Mouse (Mus musculus) CH12.LX (cell line): ENCODE data around the gene Pde3a. TPM values are rescaled to one million over a fixed set of nuclear protein-coding genes. Genes with fewer than 3 reads are reported as not detected.

Experiments
- DNase-seq: peaks from one replicate; pipeline ENCODE4 v3.0.0-alpha.2; 2013; ENCODE audit errors: extremely low read depth
- H3K27ac ChIP-seq: 2 replicates; pipeline ENCODE4 v1.5.1; 2012; ENCODE audit warnings: low read depth, mild to moderate bottlenecking, control low read depth, moderate library complexity; ENCODE audit not compliant: insufficient read depth
- H3K27me3 ChIP-seq: replicated peaks from 2 replicates; pipeline ENCODE3; 2012; ENCODE audit warnings: inconsistent platforms
- H3K36me3 ChIP-seq, 2 experiments: replicated peaks in 1 of 2; 2 replicates each; pipeline versions ENCODE3 to v1.6.1; 2012; ENCODE audit warnings: inconsistent platforms in 1 of 2, low read length in 1 of 2, mild to moderate bottlenecking in 1 of 2, mixed read lengths in 1 of 2, moderate library complexity in 1 of 2; ENCODE audit not compliant: control insufficient read depth in 1 of 2, insufficient read depth in 1 of 2
- H3K4me1 ChIP-seq, 2 experiments: 2 replicates each; pipeline ENCODE4 v1.6.1; 2012; ENCODE audit warnings: inconsistent platforms in 1 of 2, moderate library complexity in 1 of 2; ENCODE audit not compliant: insufficient read depth in 2 of 2, control insufficient read depth in 1 of 2
- H3K4me2 ChIP-seq: 2 replicates; pipeline ENCODE4 v1.6.1; 2012; ENCODE audit warnings: low read depth, mild to moderate bottlenecking, control low read depth; ENCODE audit not compliant: poor library complexity, insufficient read depth, severe bottlenecking
- H3K4me3 ChIP-seq, 3 experiments: fragments of 150-350 bp in 1 of 3; sonication (generic) in 1 of 3; replicated peaks in 1 of 3; 2 replicates each; pipeline versions ENCODE3 to v1.5.1; 2011 to 2012; ENCODE audit warnings: low read depth in 2 of 3, low read length in 2 of 3, mild to moderate bottlenecking in 2 of 3, moderate library complexity in 2 of 3, control low read depth in 1 of 3, improper control_type of control experiment in 1 of 3, inconsistent platforms in 1 of 3, mixed read lengths in 1 of 3; ENCODE audit not compliant: poor library complexity in 1 of 3
- H3K79me2 ChIP-seq: replicated peaks from 2 replicates; pipeline ENCODE4 v1.6.1; 2012; ENCODE audit warnings: mild to moderate bottlenecking, moderate library complexity; ENCODE audit not compliant: control insufficient read depth, poor library complexity, insufficient read depth, severe bottlenecking; ENCODE audit errors: extremely low read depth
- H3K9ac ChIP-seq: 2 replicates; pipeline ENCODE4 v1.6.1; 2012; ENCODE audit warnings: low read depth, mild to moderate bottlenecking, control low read depth, moderate library complexity; ENCODE audit not compliant: insufficient read depth
- H3K9me3 ChIP-seq: replicated peaks from 2 replicates; pipeline ENCODE3; 2012; ENCODE audit warnings: low read length, inconsistent platforms, mixed read lengths
- CHD1 ChIP-seq: IDR thresholded peaks from 2 replicates; pipeline ENCODE4 v1.6.1; 2012; ENCODE audit warnings: low read depth, low read length, improper control_type of control experiment, inconsistent platforms
- CHD2 ChIP-seq: IDR thresholded peaks from 2 replicates; pipeline ENCODE4 v1.6.1; 2011; ENCODE audit warnings: low read length, improper control_type of control experiment
- CTCF ChIP-seq, 2 experiments: IDR thresholded peaks in 1 of 2; conservative IDR thresholded peaks in 1 of 2; 2 replicates each; pipeline ENCODE4 v1.5.1; 2011 to 2012; ENCODE audit warnings: low read depth in 2 of 2, low read length in 2 of 2, improper control_type of control experiment in 1 of 2, inconsistent platforms in 1 of 2, mild to moderate bottlenecking in 1 of 2, moderate library complexity in 1 of 2
- E2F4 ChIP-seq: IDR thresholded peaks from 2 replicates; pipeline ENCODE4 v1.6.1; 2011; ENCODE audit warnings: low read depth, low read length, improper control_type of control experiment; ENCODE audit not compliant: insufficient replicate concordance
- ELF1 ChIP-seq: IDR thresholded peaks from 2 replicates; pipeline ENCODE4 v1.6.1; 2014; ENCODE audit warnings: low read depth, mild to moderate bottlenecking, inconsistent platforms, low read length, improper control_type of control experiment
- ETS1 ChIP-seq: conservative IDR thresholded peaks from 2 replicates; pipeline ENCODE4 v1.6.1; 2012; ENCODE audit warnings: low read depth, mild to moderate bottlenecking, inconsistent platforms, low read length, improper control_type of control experiment, moderate library complexity
- GABPA ChIP-seq: IDR thresholded peaks from 2 replicates; pipeline ENCODE4 v1.6.1; 2012; ENCODE audit warnings: low read depth, low read length, improper control_type of control experiment, inconsistent platforms; ENCODE audit not compliant: insufficient replicate concordance
- IRF4 ChIP-seq: IDR thresholded peaks from 2 replicates; pipeline ENCODE4 v1.6.1; 2014; ENCODE audit warnings: low read depth, mild to moderate bottlenecking, inconsistent platforms, low read length, improper control_type of control experiment
- JUN ChIP-seq: IDR thresholded peaks from 2 replicates; pipeline ENCODE4 v1.6.1; 2011; ENCODE audit warnings: low read depth, mild to moderate bottlenecking, low read length, improper control_type of control experiment, moderate library complexity; ENCODE audit not compliant: insufficient read depth
- JUND ChIP-seq: conservative IDR thresholded peaks from 2 replicates; pipeline ENCODE4 v1.6.1; 2011; ENCODE audit warnings: low read depth, low read length, improper control_type of control experiment
- KAT2A ChIP-seq: IDR thresholded peaks from 2 replicates; pipeline ENCODE4 v1.6.1; 2012; ENCODE audit warnings: low read length, improper control_type of control experiment, inconsistent platforms; ENCODE audit not compliant: insufficient replicate concordance
- MAFK ChIP-seq: IDR thresholded peaks from 2 replicates; pipeline ENCODE4 v1.6.1; 2011; ENCODE audit warnings: low read length, improper control_type of control experiment; ENCODE audit not compliant: insufficient replicate concordance
- MAX ChIP-seq: IDR thresholded peaks from 2 replicates; pipeline ENCODE4 v1.6.1; 2011; ENCODE audit warnings: low read length, improper control_type of control experiment
- MAZ ChIP-seq: IDR thresholded peaks from 2 replicates; pipeline ENCODE4 v1.6.1; 2012; ENCODE audit warnings: low read depth, mild to moderate bottlenecking, inconsistent platforms, low read length, improper control_type of control experiment, moderate library complexity
- MXI1 ChIP-seq: IDR thresholded peaks from 2 replicates; pipeline ENCODE4 v1.6.1; 2011; ENCODE audit warnings: mild to moderate bottlenecking, low read depth, low read length, improper control_type of control experiment
- MYC ChIP-seq: IDR thresholded peaks from 2 replicates; pipeline ENCODE4 v1.6.1; 2011; ENCODE audit warnings: low read depth, mild to moderate bottlenecking, improper control_type of control experiment, low read length
- NELFE ChIP-seq: IDR thresholded peaks from 2 replicates; pipeline ENCODE4 v1.6.1; 2011; ENCODE audit warnings: low read depth, low read length, improper control_type of control experiment
- PAX5 ChIP-seq: IDR thresholded peaks from 2 replicates; pipeline ENCODE4 v1.6.1; 2012; ENCODE audit warnings: low read length, inconsistent platforms, mixed read lengths
- POLR2AphosphoS2 ChIP-seq: IDR thresholded peaks from 2 replicates; pipeline ENCODE4 v1.6.1; 2011; ENCODE audit warnings: low read depth, low read length, improper control_type of control experiment
- RAD21 ChIP-seq: IDR thresholded peaks from 2 replicates; pipeline ENCODE4 v1.6.1; 2011; ENCODE audit warnings: low read depth, mild to moderate bottlenecking, low read length, improper control_type of control experiment, moderate library complexity
- RCOR1 ChIP-seq: conservative IDR thresholded peaks from 2 replicates; pipeline ENCODE4 v1.6.1; 2012; ENCODE audit warnings: low read depth, mild to moderate bottlenecking, inconsistent platforms, low read length, improper control_type of control experiment
- SMC3 ChIP-seq: IDR thresholded peaks from 2 replicates; pipeline ENCODE4 v1.6.1; 2011; ENCODE audit warnings: low read depth, low read length, improper control_type of control experiment
- TBP ChIP-seq: conservative IDR thresholded peaks from 2 replicates; pipeline ENCODE4 v1.6.1; 2011; ENCODE audit warnings: low read depth, low read length, improper control_type of control experiment
- USF1 ChIP-seq: IDR thresholded peaks from 2 replicates; pipeline ENCODE4 v1.6.1; 2014; ENCODE audit warnings: low read depth, mild to moderate bottlenecking, inconsistent platforms, low read length, improper control_type of control experiment
- ZNF384 ChIP-seq: IDR thresholded peaks from 2 replicates; pipeline ENCODE4 v1.6.1; 2012; ENCODE audit warnings: low read depth, low read length, improper control_type of control experiment, inconsistent platforms
- dilution Hi-C: fragments of 300-500 bp; cut with MboI; formaldehyde crosslinking; loops from 2 replicates; pipeline ENCODE4 v1.14.3; 2020; ENCODE audit warnings: low sequenced_read_pairs; ENCODE audit not compliant: extremely low pct_unique_long_range_greater_than_20kb, extremely low pct_ligation_motif_present
- in situ Hi-C: fragments of 300-500 bp; cut with MboI; formaldehyde crosslinking; loops from 3 replicates; pipeline ENCODE4 v1.14.3; 2019; ENCODE audit warnings: low sequenced_read_pairs, low pct_ligation_motif_present, low pct_unique_long_range_greater_than_20kb, mixed read lengths
- polyA plus RNA-seq: library from polyadenylated mRNA; unstranded; fragments of >175 nt; gene quantifications from 2 replicates; pipeline ENCODE4 v1.2.1, GENCODE M21; 2012; ENCODE audit warnings: low read depth; ENCODE audit not compliant: insufficient read length
- total RNA-seq, 2 experiments: library from RNA; depleted of rRNA; stranded (reverse); fragments of 300-350 nt in 1 of 2; fragments of >200 nt in 1 of 2; gene quantifications; 2 replicates each; pipeline ENCODE4 v1.2.3; 2012 to 2014

Pde3a gene
- total and polyA plus RNA-seq, 3 experiments, result under 0.01 to 0.04 (median 0.03) TPM

DNA sequence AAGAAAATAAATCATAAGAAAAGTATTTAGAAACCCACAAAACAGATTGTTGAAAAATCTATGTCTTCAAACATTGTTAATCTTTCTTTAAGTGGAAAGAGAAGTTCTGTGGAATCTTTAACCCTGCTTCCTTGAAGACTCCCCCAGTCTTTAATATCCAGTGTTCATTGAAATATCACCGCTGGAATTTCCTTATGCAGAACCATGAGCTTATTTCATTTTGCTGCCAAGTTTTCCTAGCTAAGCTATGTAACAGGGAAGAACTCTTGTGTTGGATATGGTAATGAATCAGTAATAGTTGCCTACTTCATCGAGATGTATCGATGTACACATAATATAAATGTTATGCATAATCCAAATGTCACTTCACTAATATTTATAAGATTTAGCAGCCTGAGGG is 146.9 kb downstream of the Pde3a start:
- no peak for TF ChIP-seq JUN
- TF ChIP-seq GABPA, result no peak
- TF ChIP-seq CHD2, result no peak
- in situ Hi-C loops (no loop called here), dilution Hi-C loops (no loop called here)
- H3K4me3 ChIP-seq, result no peak overlapping the region
- H3K9me3 ChIP-seq, result peaks cover 3% of the 10 kb centered on the region
- H3K36me3 ChIP-seq, result no peaks in the 10 kb centered on the region
- H3K79me2 ChIP-seq, result no peaks in the 10 kb centered on the region
- no peak overlapping the region for H3K27ac ChIP-seq
- H3K27me3 ChIP-seq, result no peaks in the 10 kb centered on the region
- no peak overlapping the region for H3K9ac ChIP-seq
- no peak for DNase-seq
- H3K4me2 ChIP-seq, result no peak overlapping the region
- H3K4me1 ChIP-seq, result no peaks in the 10 kb centered on the region

DNA sequence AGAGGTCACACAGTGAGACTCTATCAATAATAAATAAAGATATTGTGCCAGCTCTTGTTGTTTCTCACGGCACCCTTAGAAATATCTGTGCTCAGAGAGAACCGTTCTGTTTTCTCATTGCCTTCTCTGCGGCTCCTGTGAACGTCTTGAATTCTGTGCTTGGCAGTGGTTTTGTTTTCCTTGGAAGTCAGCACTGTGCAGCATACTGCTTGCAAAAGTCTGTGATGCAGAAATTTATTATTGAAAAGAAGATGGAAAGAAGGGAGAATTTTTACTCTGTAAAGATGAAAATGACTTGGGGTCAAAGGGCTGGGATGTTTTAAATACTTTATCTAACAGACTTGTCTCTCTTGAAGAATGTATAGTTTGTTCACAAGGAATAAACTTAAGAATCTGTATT is 150.3 kb downstream of the Pde3a start:
- dilution Hi-C loops, result no loop called here
- Histone ChIP-seq H3K36me3 (no peaks in the 10 kb centered on the region), H3K27ac (no peak overlapping the region), H3K9ac (no peak overlapping the region), H3K4me3 (no peak overlapping the region), H3K9me3 (peaks cover 5% of the 10 kb centered on the region), H3K27me3 (no peaks in the 10 kb centered on the region), H3K79me2 (no peaks in the 10 kb centered on the region), H3K4me2 (no peak overlapping the region), H3K4me1 (no peaks in the 10 kb centered on the region)
- no peak for TF ChIP-seq ETS1
- no peak for TF ChIP-seq TBP
- no peak for TF ChIP-seq RAD21
- no peak for TF ChIP-seq NELFE
- no peak for TF ChIP-seq POLR2AphosphoS2
- no peak for TF ChIP-seq SMC3
- TF ChIP-seq IRF4, result no peak
- no peak for TF ChIP-seq PAX5
- TF ChIP-seq CHD1, result no peak
- no peak for TF ChIP-seq E2F4
- no peak for TF ChIP-seq USF1
- TF ChIP-seq JUND, result no peak
- no peak for DNase-seq
- in situ Hi-C loops, result no loop called here

DNA sequence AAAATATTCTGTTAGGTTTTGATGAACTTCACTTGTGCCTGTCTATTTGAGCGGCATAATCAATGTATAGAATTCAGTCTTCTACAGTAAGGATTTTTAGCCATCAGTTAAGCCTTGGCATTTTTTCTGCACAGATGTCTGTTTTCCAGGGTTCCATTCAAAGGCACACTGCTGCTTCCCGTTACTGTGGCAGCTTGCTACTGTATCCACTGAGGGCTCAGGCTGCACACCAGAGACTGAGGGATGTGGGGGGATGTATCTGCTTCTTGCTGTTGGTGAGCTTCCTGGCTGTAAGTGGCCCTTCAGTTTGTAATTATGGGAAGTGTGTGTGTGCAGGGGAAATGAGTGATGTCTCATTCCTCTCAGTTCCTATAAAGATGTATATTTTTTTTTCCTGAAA is 154.9 kb downstream of the Pde3a start:
- no peak overlapping the region for H3K4me3 ChIP-seq
- dilution Hi-C loops, result no loop called here
- in situ Hi-C loops, result no loop called here
- H3K79me2 ChIP-seq, result no peaks in the 10 kb centered on the region
- no peak overlapping the region for H3K4me2 ChIP-seq
- no peaks in the 10 kb centered on the region for H3K4me1 ChIP-seq
- DNase-seq, result no peak
- no peaks in the 10 kb centered on the region for H3K27me3 ChIP-seq
- no peak overlapping the region for H3K9ac ChIP-seq
- peaks cover 6% of the 10 kb centered on the region for H3K9me3 ChIP-seq
- no peak overlapping the region for H3K27ac ChIP-seq
- no peaks in the 10 kb centered on the region for H3K36me3 ChIP-seq
- TF ChIP-seq MAZ (no peak), KAT2A (no peak), MAX (no peak), MAFK (no peak), POLR2AphosphoS2 (no peak), ELF1 (no peak), E2F4 (no peak), CTCF (conservative IDR thresholded peaks at IDR 0.05 in 1 of 2, IDR thresholded peaks at IDR 0.05 in 1 of 2; ENCODE audit: low read depth in 2 of 2, low read length in 2 of 2) (no peak), ZNF384 (no peak), ETS1 (no peak), RCOR1 (no peak), IRF4 (no peak), MXI1 (no peak), USF1 (no peak), TBP (no peak), MYC (no peak), GABPA (no peak), JUND (no peak)
